Mouse (Mus musculus) lung, postnatal 0 days (tissue): ENCODE measurements around the gene Olfr516.

ENCODE experiments used
- CTCF ChIP-seq: IDR thresholded peaks from 2 replicates; pipeline ENCODE4 v1.5.1; 2016; ENCODE audit warnings: antibody characterized with exemption, mild to moderate bottlenecking
- EP300 ChIP-seq: IDR thresholded peaks from 2 replicates; pipeline ENCODE4 v1.6.1; 2016; ENCODE audit warnings: antibody characterized with exemption, mild to moderate bottlenecking, control low read depth

DNA sequence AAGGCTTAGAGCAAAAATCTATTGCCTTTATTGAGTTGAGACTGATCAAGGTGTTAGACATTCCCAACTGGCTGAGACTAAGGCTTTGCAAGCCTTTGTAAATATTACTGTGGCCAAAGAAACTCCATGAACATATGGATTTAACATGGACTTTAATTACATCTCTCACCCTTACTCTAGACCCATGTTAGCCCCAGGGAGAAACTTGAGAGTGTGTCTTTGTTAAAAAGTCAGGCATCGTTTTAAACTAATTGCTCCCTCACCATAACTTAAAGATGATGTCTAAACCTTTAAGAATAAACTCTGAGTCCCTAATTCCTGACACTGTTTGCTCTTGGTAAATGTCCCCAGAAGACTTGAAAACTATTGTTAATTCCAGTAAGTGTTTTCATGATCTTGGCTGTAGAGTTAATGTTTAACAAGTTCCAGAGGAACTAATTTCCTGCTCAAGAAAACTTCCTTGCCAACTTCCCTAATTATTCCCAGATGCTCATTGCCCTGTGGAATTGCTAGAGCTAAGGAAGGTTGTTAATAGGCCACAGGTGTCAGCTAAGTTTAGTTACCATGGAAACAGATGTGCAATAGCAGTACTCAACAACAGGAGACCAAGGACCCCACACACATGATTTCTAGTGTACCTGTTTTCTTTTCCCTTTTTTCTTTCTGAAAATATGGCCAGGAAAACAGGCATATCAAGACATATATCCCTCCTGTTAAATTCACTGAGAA is 53.0 kb downstream of the Olfr516 start:
- no peak for TF ChIP-seq CTCF
- no peak for TF ChIP-seq EP300
